In the genomic region with DNA sequence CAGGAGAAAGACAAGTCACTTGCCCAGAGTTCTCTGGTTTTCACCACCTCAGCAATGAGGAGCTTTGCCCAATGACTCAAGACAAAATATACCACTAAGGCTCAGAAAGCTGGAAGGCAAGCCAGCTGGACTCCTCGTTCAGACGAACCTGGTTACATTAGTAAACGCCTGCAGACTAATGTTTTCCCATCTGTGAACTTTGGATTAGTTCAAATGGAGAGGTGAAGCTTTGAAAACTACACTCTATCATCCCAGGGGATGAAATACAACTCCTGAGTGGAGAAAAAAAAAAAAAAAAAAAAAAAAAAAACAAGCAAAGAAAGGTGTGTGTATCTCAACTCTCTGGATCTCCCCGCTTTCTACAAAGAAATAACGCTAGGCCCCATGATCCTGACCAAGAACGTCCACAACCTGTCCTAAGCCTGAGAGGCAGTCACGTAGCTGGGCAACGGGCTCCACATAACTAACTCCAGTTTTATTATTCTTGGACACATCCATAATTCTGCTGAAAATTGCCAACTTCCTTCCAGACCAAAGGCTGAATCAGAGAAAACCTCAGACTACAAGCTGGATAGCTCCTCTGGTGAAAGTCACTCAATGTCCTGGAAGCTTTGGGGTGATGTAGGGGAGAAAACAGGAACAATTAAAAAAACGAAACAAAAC, we compare ENCODE assay signal across 8 mouse cellular contexts. TPM values are rescaled to one million over a fixed set of nuclear protein-coding genes. Genes with fewer than 3 reads are reported as not detected.
DNase-seq lines count a peak whose midpoint lies in the region; ATAC-seq and TF ChIP-seq lines count a peak whose summit lies in the region.

No protein-coding gene starts in this region.

- no peaks in the 10 kb centered on the region for H3K36me3 ChIP-seq in kidney, adult 2 months (ENCODE audit: control insufficient read depth, insufficient read depth, low read length)
- no peaks in the 10 kb centered on the region for H3K36me3 ChIP-seq in hindbrain, embryonic 13.5 days
- H3K36me3 ChIP-seq in midbrain, embryonic 14.5 days (ENCODE audit: control insufficient read depth, insufficient read depth, low read length) = no peaks in the 10 kb centered on the region

- no peak for TF ChIP-seq POLR2A in kidney, adult 2 months (IDR thresholded peaks at IDR 0.05; ENCODE audit: low read depth, low read length)

- no peak for TF ChIP-seq CTCF in kidney, adult 2 months (conservative IDR thresholded peaks at IDR 0.05; ENCODE audit: insufficient read depth, insufficient read length, low read depth, low read length)

- no peaks in the 10 kb centered on the region; the same call in 1 of the 2 replicates for H3K4me1 ChIP-seq in kidney, adult 2 months (ENCODE audit: control insufficient read depth, insufficient read depth, low read length)
- H3K4me1 ChIP-seq in hindbrain, embryonic 13.5 days (replicated peaks) = peaks cover 34% of the 10 kb centered on the region
- H3K4me1 ChIP-seq in midbrain, embryonic 14.5 days (ENCODE audit: control insufficient read depth, insufficient read depth, low read length) = peaks cover 41% of the 10 kb centered on the region

- ATAC-seq in hindbrain, embryonic 13.5 days (ENCODE audit: low FRiP score) = no peak
- no peak for ATAC-seq in midbrain, embryonic 14.5 days (ENCODE audit: low FRiP score, low TSS enrichment)

- intact Hi-C loops in left cerebral cortex, postnatal 25 days (cut with DNase I) = loop anchor here (5.0 kb wide), 3 partner anchors 69 to 129 kb away; a partner anchor contains a TSS

- H3K27ac ChIP-seq in kidney, adult 2 months (ENCODE audit: insufficient read depth, low read depth, low read length) = no peak overlapping the region
- H3K27ac ChIP-seq in hindbrain, embryonic 13.5 days = no peak overlapping the region
- no peak overlapping the region for H3K27ac ChIP-seq in midbrain, embryonic 14.5 days (replicated peaks; ENCODE audit: low read depth, low read length)

- peak overlapping the region; percentile 89 for H3K4me2 ChIP-seq in hindbrain, embryonic 13.5 days
- peak overlapping the region; percentile 86 for H3K4me2 ChIP-seq in midbrain, embryonic 14.5 days (ENCODE audit: low read length)

- peak; percentile 63 for DNase-seq in kidney, adult 2 months
- DNase-seq in kidney, postnatal 10 days = no peak
- DNase-seq in NIH3T3 (ENCODE audit: low read depth) = peak; percentile 76
- DNase-seq in midbrain, embryonic 14.5 days = no peak
- no peak for DNase-seq in gastrocnemius, adult 8-10 months (ENCODE audit: low spot score in 2 of 2)
- no peak for DNase-seq in adrenal gland, adult 8-10 months
- no peak for DNase-seq in left cerebral cortex, postnatal 25 days (ENCODE audit: low spot score in 2 of 2)

- H3K4me3 ChIP-seq in kidney, adult 2 months (ENCODE audit: insufficient read depth, low read depth, low read length) = peak overlapping the region; percentile 13; the same call in 1 of the 2 replicates
- peak overlapping the region; percentile 74 for H3K4me3 ChIP-seq in hindbrain, embryonic 13.5 days
- H3K4me3 ChIP-seq in midbrain, embryonic 14.5 days (replicated peaks; ENCODE audit: low read depth, low read length) = peak overlapping the region; percentile 78

- H3K9ac ChIP-seq in hindbrain, embryonic 13.5 days = peak overlapping the region; percentile 89
- H3K9ac ChIP-seq in midbrain, embryonic 14.5 days (replicated peaks; ENCODE audit: low read length) = peak overlapping the region; percentile 74

- H3K27me3 ChIP-seq in kidney, adult 2 months (replicated peaks; ENCODE audit: control insufficient read depth, insufficient read depth, low read length) = no peaks in the 10 kb centered on the region
- no peaks in the 10 kb centered on the region for H3K27me3 ChIP-seq in hindbrain, embryonic 13.5 days
- no peaks in the 10 kb centered on the region for H3K27me3 ChIP-seq in midbrain, embryonic 14.5 days (ENCODE audit: control insufficient read depth, insufficient read depth, low read length)

- WGBS in kidney, adult 2 months = 57% methylated on average over 9 of the region's 9 CpGs
- WGBS in hindbrain, embryonic 13.5 days = 44% methylated on average over 9 of the region's 9 CpGs
- WGBS in midbrain, embryonic 14.5 days = 46% methylated on average over 9 of the region's 9 CpGs

- no peaks in the 10 kb centered on the region for H3K9me3 ChIP-seq in hindbrain, embryonic 13.5 days
- no peaks in the 10 kb centered on the region for H3K9me3 ChIP-seq in midbrain, embryonic 14.5 days (ENCODE audit: control insufficient read depth, low read length)

RNA-seq across cellular contexts. Expression of a gene that starts 1.4 kb away (rescaled TPM):
- 5.2 and 7.7 TPM in 2 replicates for polyA plus RNA-seq in kidney, adult 2 months (2012; rRNA removed)
- 39.5 and 40.8 TPM in 2 replicates for polyA plus RNA-seq in hindbrain, embryonic 13.5 days (2015; fragmentation: Nextera tagmentation; extraction: Ambion mirVana)
- 37.6 and 55.6 TPM in 2 replicates for polyA plus RNA-seq in midbrain, embryonic 14.5 days (2014; fragmentation: Nextera tagmentation; extraction: Ambion mirVana)
- total RNA-seq in gastrocnemius, adult 8-10 months (2022) = under 1 TPM; 0.39 to 0.56 (median 0.47) TPM
- total RNA-seq in adrenal gland, adult 8-10 months (2022) = 10 to 100 TPM in 1 of 4 experiments, 1 to 10 TPM in 3; 8.3 to 10.8 (median 9.3) TPM
- 10 to 100 TPM; 39.3 to 43.2 TPM for total RNA-seq in left cerebral cortex, postnatal 25 days (2021)

Comparison
In these comparisons a context has a peak if more than half of its experiments do, and no peak if none do; other contexts are left out.
1. DNase-seq: peak in kidney, adult 2 months (single experiment) and NIH3T3 (single experiment); none in kidney, postnatal 10 days (single experiment), midbrain, embryonic 14.5 days (single experiment), gastrocnemius, adult 8-10 months (0 of 2), adrenal gland, adult 8-10 months (single experiment) and left cerebral cortex, postnatal 25 days (0 of 2).
2. H3K4me3 ChIP-seq: peak in every context shown above with its lines; median percentile 78 in midbrain, embryonic 14.5 days; 74 in hindbrain, embryonic 13.5 days; 13 in kidney, adult 2 months.
3. RNA of a gene that starts 1.4 kb away (total RNA-seq): 39.3 to 43.2 TPM in left cerebral cortex, postnatal 25 days and 8.3 to 10.8 TPM in adrenal gland, adult 8-10 months; 0.39 to 0.56 TPM in gastrocnemius, adult 8-10 months; every median in the first group is over 4 times any median in the second.